Mouse (Mus musculus): Measurements from ENCODE around the gene Grb10. TPM values are rescaled to one million over a fixed set of nuclear protein-coding genes. Genes with fewer than 3 reads are reported as not detected.

The Grb10 gene
- polyA plus RNA-seq, 1 experiment from 2014 or later, result 84.1 TPM

DNA sequence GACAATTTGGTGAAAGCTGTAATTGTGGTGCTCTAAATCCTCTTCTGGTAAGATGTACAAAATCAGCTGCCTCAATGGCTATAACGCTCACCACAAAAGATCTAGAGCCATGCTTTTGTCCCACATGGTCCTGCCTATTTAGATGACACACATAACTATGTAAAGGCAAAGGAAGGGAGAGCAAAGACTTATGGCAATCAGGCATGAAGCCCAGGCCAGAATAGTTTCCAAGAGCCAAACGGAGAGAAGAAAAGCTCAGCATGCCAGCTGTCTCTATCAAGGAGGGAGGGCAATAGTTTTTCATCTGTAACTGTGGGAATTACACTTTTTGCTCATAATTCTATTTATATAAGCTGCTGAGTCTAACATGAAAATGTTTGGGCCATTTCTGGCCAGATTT lies 45.3 kb downstream of the Grb10 start:
- Histone ChIP-seq H3K36me3 (no peaks in the 10 kb centered on the region), H3K9ac (replicated peaks) (no peak overlapping the region), H3K4me3 (replicated peaks) (no peak overlapping the region), H3K4me2 (no peak overlapping the region), H3K4me1 (no peaks in the 10 kb centered on the region), H3K27me3 (replicated peaks) (no peaks in the 10 kb centered on the region), H3K27ac (replicated peaks) (no peak overlapping the region), H3K9me3 (replicated peaks) (no peaks in the 10 kb centered on the region)
- 57% methylated on average over 2 of the region's 2 CpGs for WGBS
- ATAC-seq (ENCODE audit: low FRiP score), result no peak

DNA sequence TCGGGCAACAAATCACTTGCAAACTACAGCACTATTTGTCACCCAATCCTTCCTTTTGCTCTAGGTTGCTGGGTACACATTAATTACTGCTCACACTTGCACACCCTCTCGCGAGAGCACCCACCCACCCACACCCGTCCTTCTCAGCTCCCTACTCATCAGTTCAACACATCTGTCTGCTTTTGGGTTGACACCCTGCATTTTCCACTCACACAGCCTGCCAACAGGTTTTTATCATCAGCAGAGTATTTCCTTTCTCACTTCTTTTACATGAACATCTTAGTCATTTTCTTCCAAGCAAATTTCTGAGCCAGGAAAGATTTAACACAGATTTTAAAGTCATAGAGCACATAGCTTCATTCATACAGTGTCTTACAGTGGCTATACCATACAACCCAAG lies 48.6 kb downstream of the Grb10 start:
- 90% methylated on average over 4 of the region's 4 CpGs for WGBS
- no peaks in the 10 kb centered on the region for H3K9me3 ChIP-seq (replicated peaks)
- H3K27me3 ChIP-seq (replicated peaks), result no peaks in the 10 kb centered on the region
- no peak for ATAC-seq (ENCODE audit: low FRiP score)
- H3K4me1 ChIP-seq, result no peaks in the 10 kb centered on the region
- no peak overlapping the region for H3K9ac ChIP-seq (replicated peaks)
- H3K4me3 ChIP-seq (replicated peaks), result no peak overlapping the region
- no peak overlapping the region for H3K4me2 ChIP-seq
- H3K27ac ChIP-seq (replicated peaks), result no peak overlapping the region
- H3K36me3 ChIP-seq, result no peaks in the 10 kb centered on the region

DNA sequence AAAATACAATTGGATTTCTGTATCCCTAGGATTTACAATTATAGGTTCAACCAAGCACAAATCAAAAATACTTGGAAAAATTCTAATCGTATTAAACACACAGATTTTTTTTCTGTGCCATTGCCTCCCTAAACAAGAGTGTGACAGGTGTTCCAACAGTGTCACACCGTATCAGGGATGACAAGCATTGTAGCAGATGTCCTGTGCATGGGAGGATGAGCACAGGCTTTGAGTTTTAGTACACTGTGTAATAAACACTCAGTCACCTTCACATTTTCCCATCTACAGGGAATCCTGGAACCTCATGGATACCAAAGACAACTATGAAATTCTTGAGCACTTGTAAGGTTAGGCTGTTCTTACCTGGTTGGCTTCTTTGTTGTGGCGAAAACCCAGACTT lies 51.2 kb downstream of the Grb10 start:
- Histone ChIP-seq H3K36me3 (no peaks in the 10 kb centered on the region), H3K4me1 (no peaks in the 10 kb centered on the region), H3K9me3 (replicated peaks) (no peaks in the 10 kb centered on the region), H3K27me3 (replicated peaks) (no peaks in the 10 kb centered on the region), H3K9ac (replicated peaks) (no peak overlapping the region), H3K27ac (replicated peaks) (no peak overlapping the region), H3K4me2 (no peak overlapping the region), H3K4me3 (replicated peaks) (no peak overlapping the region)
- no peak for ATAC-seq (ENCODE audit: low FRiP score)
- 72% methylated on average over 3 of the region's 3 CpGs for WGBS

DNA sequence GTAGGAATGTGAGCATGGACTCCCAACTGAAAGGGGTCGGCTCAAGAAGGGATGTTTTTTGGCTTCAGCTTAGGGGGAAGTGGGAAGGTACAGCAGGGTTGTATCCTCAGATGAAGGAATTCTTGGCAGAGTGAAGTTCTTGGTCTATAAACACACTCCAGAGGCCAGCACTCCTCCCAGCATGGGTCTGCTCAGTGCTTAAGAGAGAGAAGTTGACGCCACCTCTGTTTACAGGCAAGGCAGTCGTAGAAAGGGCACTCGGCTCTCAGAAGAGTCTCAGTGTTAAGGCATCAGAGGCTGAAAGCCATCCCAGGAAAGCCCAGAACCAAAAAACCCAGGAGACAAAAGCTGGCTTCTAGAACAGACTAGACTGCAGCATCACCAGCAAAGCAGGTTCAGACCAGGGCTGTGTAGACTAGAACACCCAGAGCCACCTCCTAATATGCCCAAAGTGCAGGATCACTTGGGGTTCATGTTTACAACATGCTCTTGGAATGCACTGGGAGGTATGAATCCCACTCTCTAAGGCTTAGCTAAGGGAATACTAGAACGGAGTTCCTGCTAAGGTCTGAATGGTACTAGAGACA lies 59.8 kb downstream of the Grb10 start:
- H3K9me3 ChIP-seq (replicated peaks), result no peaks in the 10 kb centered on the region
- no peaks in the 10 kb centered on the region for H3K4me1 ChIP-seq
- no peak for ATAC-seq (ENCODE audit: low FRiP score)
- H3K36me3 ChIP-seq, result no peaks in the 10 kb centered on the region
- no peak overlapping the region for H3K4me3 ChIP-seq (replicated peaks)
- 73% methylated on average over 5 of the region's 5 CpGs for WGBS
- H3K4me2 ChIP-seq, result no peak overlapping the region
- H3K9ac ChIP-seq (replicated peaks), result no peak overlapping the region
- no peak overlapping the region for H3K27ac ChIP-seq (replicated peaks)
- H3K27me3 ChIP-seq (replicated peaks), result no peaks in the 10 kb centered on the region

DNA sequence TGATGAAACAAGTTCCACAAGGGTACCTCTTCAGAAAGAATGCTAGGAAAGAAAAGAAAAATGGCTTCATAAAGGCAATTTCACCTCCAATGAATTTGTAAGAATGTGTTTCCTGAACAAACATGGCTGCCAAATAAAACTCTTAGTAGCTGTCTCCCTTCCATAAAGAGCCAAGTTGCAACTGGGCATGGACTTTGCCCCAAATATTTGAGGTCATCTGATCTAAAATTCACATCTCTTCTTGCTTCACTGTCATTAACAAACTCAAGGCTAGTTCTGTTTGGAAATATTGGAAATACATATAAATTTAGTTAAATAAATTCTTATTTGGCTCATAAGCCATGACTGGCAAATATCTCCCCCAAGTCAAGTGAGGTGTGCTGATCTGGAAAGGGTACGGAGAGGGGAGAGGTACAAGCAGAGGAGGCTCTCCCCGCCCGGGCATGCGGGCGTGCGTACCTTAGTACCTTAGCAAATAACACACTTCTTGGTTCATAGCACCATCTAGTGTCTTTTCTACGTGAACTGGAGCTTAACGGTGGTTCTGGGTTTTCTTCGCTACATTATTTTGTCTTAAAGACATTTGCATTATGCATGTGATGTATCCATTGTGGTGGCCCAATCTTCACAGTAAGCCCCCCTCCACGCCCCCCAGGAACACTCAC lies 63.8 kb downstream of the Grb10 start:
- no peaks in the 10 kb centered on the region for H3K27me3 ChIP-seq (replicated peaks)
- H3K9ac ChIP-seq (replicated peaks), result no peak overlapping the region
- peak; percentile 80 for ATAC-seq (ENCODE audit: low FRiP score)
- WGBS, result 33% methylated on average over 10 of the region's 10 CpGs
- no peaks in the 10 kb centered on the region for H3K4me1 ChIP-seq
- peaks cover 3% of the 10 kb centered on the region; the same call in 1 of the 2 replicates for H3K36me3 ChIP-seq
- no peak overlapping the region for H3K4me3 ChIP-seq (replicated peaks)
- no peaks in the 10 kb centered on the region for H3K9me3 ChIP-seq (replicated peaks)
- peak overlapping the region; percentile 33; the same call in 1 of the 2 replicates for H3K4me2 ChIP-seq
- no peak overlapping the region for H3K27ac ChIP-seq (replicated peaks)

DNA sequence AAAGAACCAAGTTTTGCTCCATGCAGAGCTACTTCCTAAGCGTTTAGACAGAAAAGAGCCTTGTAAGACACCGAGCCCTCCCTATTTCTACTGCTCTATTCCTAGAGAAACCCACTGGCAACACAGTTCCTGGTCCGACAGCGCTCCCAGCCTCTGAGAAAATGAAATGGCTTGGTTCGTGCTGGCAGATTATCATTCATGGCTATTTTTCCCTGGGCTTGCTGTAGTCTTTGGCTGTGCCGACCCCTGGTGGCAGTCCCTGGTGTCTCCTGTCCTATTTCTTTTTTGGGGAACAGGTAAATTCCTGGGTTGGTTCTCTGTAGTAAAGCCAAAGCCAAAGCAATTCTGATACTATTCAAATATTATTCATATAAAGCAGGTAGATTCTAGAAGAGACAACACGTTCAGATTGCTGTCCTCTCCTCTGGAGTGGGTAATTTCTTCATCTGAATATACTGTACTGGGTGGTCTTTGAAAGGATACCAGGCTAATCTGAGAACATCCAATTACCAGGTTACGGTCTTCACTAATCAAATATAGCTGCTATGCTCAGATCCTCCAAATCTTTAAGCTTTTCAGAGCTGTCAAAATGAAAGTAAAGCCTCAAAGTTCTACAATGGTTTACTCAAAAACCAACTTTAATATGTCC lies 65.0 kb downstream of the Grb10 start:
- peak; percentile 88 for ATAC-seq (ENCODE audit: low FRiP score)
- 49% methylated on average over 8 of the region's 8 CpGs for WGBS
- H3K27ac ChIP-seq (replicated peaks), result no peak overlapping the region
- no peaks in the 10 kb centered on the region for H3K27me3 ChIP-seq (replicated peaks)
- peaks cover 5% of the 10 kb centered on the region; the same call in 1 of the 2 replicates for H3K36me3 ChIP-seq
- no peak overlapping the region for H3K9ac ChIP-seq (replicated peaks)
- peaks cover 8% of the 10 kb centered on the region; the same call in 1 of the 2 replicates for H3K4me1 ChIP-seq
- H3K4me3 ChIP-seq (replicated peaks), result no peak overlapping the region
- H3K4me2 ChIP-seq, result no peak overlapping the region
- no peaks in the 10 kb centered on the region for H3K9me3 ChIP-seq (replicated peaks)

DNA sequence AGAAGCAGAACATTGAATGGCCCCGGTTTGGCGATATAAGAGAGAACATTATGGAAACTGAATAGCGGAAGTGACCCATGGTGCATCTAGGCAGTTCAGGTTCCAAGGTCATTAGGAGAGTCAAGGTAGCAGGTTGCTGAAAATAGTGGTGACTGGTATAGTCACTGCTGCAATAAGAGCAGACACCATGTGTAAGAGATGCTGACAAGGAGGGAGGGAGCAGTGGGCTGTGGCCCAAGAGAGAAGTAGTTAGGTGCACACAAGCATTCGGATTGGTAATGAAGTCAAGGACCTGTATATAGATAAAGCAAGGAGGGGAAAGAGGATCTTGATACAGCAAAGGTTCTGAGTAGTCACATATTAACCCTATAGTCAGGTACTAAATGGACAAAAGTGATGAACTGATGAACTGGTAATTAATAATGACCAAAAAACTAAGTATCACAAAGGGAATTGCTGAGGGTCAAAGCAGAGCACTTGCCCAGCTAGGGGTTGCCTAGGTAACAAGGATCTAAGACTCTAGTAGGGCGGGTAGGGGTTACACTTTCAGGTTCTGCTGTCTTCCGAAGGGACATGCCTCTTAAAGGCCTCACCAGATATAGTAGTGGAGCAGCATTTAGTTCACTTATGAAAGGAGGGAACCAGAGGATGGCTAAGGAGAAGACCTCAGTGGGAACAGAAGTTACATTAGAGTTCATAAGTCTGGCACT lies 65.9 kb downstream of the Grb10 start:
- Histone ChIP-seq H3K4me2 (no peak overlapping the region), H3K4me1 (peaks cover 9% of the 10 kb centered on the region; the same call in 1 of the 2 replicates), H3K9ac (replicated peaks) (no peak overlapping the region), H3K27ac (replicated peaks) (no peak overlapping the region), H3K4me3 (replicated peaks) (no peak overlapping the region), H3K36me3 (peaks cover 5% of the 10 kb centered on the region; the same call in 1 of the 2 replicates), H3K9me3 (replicated peaks) (no peaks in the 10 kb centered on the region), H3K27me3 (replicated peaks) (no peaks in the 10 kb centered on the region)
- ATAC-seq (ENCODE audit: low FRiP score), result no peak
- 82% methylated on average over 6 of the region's 6 CpGs for WGBS

DNA sequence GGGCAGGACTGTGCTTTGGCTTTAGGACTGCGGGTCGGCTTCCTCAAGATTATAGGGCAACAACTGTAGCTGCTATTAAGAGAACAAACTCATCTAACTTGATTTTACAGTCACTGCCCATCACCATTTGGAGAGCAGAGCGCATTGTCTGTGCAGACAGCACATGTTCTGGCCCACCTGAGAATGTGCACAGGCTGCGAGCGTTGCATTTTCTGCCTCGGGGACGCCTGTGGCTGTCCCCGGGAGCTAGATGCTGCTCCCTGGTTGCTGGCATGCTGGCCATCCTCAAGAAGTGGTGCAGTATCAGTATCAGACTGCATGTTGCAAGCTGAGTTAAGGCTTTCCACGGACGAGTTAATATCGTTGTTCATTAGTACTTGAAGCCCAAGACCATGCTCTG lies 68.2 kb downstream of the Grb10 start:
- H3K36me3 ChIP-seq, result peaks cover 5% of the 10 kb centered on the region; the same call in 1 of the 2 replicates
- 96% methylated on average over 11 of the region's 11 CpGs for WGBS
- no peak overlapping the region for H3K4me2 ChIP-seq
- H3K27ac ChIP-seq (replicated peaks), result no peak overlapping the region
- H3K9ac ChIP-seq (replicated peaks), result no peak overlapping the region
- no peaks in the 10 kb centered on the region for H3K27me3 ChIP-seq (replicated peaks)
- ATAC-seq (ENCODE audit: low FRiP score), result no peak
- no peak overlapping the region for H3K4me3 ChIP-seq (replicated peaks)
- H3K4me1 ChIP-seq, result peaks cover 9% of the 10 kb centered on the region; the same call in 1 of the 2 replicates
- H3K9me3 ChIP-seq (replicated peaks), result no peaks in the 10 kb centered on the region

DNA sequence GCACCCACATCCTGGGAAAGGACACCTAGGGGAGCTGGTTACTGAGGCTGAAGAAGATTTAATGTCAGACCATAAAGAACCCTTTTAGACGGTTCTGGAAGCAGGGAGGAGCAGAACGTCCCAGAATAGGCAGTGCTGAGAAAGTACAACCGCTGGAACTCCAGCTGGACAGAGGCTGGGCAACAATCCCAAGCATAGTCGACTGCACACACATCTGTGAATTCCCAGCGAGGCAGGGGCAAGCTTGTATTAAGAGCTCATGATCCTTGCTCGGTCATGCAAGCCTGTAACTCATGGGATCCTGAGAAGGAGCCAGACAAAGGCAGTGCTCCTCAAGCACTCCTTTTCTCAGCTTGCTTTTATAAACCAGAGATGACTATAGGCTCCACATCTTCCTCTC lies 69.7 kb downstream of the Grb10 start:
- Histone ChIP-seq H3K9me3 (replicated peaks) (no peaks in the 10 kb centered on the region), H3K27ac (replicated peaks) (0 out of 2 replicates have a peak overlapping the region, but pooled peaks have one; percentile 38), H3K27me3 (replicated peaks) (no peaks in the 10 kb centered on the region), H3K36me3 (peaks cover 5% of the 10 kb centered on the region; the same call in 1 of the 2 replicates), H3K4me3 (replicated peaks) (no peak overlapping the region), H3K4me1 (peaks cover 9% of the 10 kb centered on the region; the same call in 1 of the 2 replicates), H3K9ac (replicated peaks) (no peak overlapping the region), H3K4me2 (no peak overlapping the region)
- 20% methylated on average over 6 of the region's 6 CpGs for WGBS
- ATAC-seq (ENCODE audit: low FRiP score), result no peak

DNA sequence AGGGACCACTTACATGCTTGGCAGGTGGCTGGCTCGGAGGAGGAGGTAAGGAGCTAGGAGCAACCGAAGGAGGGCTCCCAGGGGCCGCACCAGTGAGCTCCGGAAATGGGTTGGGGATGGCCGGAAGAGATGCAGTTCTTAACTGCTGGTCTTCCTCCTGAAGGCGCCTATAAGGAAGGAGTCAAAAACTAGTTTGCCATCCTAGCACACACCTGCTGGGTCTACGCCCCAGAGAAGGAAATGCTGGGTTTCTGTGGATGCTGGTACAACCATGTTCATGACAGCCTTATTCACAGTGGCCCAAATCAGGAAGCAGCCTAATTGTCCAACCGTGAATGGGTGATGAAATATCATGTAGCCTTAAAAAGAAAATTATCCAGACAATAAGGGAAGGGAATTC lies 71.0 kb downstream of the Grb10 start:
- Histone ChIP-seq H3K27me3 (replicated peaks) (no peaks in the 10 kb centered on the region), H3K9ac (replicated peaks) (no peak overlapping the region), H3K4me3 (replicated peaks) (no peak overlapping the region), H3K4me1 (peaks cover 9% of the 10 kb centered on the region; the same call in 1 of the 2 replicates), H3K9me3 (replicated peaks) (no peaks in the 10 kb centered on the region), H3K36me3 (peaks cover 5% of the 10 kb centered on the region; the same call in 1 of the 2 replicates), H3K4me2 (no peak overlapping the region), H3K27ac (replicated peaks) (no peak overlapping the region)
- no peak for ATAC-seq (ENCODE audit: low FRiP score)
- WGBS, result 76% methylated on average over 8 of the region's 8 CpGs

DNA sequence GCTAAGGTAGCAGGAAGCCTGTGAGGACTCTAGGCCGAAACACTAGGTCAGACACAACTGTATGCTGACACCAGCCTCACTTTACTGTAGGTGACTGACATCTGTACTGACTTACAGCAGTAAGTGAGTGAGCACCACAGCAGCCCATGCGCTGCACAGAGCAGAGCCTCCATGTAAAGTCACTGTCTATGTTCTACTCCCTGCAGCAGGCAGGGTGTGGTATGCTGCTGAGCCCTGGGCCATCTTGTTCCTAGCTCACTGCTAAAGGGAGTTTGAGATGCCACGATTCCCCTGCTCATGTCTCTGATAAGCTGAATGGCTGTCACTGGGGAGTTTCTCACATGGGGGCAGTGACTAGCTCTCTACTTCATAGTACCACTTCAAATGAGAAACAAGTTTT lies 72.3 kb downstream of the Grb10 start:
- no peak overlapping the region for H3K4me2 ChIP-seq
- H3K9ac ChIP-seq (replicated peaks), result no peak overlapping the region
- H3K4me1 ChIP-seq, result peaks cover 9% of the 10 kb centered on the region; the same call in 1 of the 2 replicates
- H3K27ac ChIP-seq (replicated peaks), result no peak overlapping the region
- 0 out of 2 replicates have a peak, but pooled peaks cover 2% of the 10 kb centered on the region for H3K36me3 ChIP-seq
- no peaks in the 10 kb centered on the region for H3K9me3 ChIP-seq (replicated peaks)
- no peak for ATAC-seq (ENCODE audit: low FRiP score)
- H3K4me3 ChIP-seq (replicated peaks), result no peak overlapping the region
- H3K27me3 ChIP-seq (replicated peaks), result no peaks in the 10 kb centered on the region
- WGBS, result 88% methylated on average over 3 of the region's 3 CpGs
